Mouse (Mus musculus): ENCODE results near the gene Pgbd5. TPM values are rescaled to one million over a fixed set of nuclear protein-coding genes. Genes with fewer than 3 reads are reported as not detected.

The Pgbd5 gene
- polyA plus RNA-seq, 1 experiment from 2014 or later: 1.5 TPM

- no peak overlapping the region for H3K4me2 ChIP-seq (ENCODE audit: low read depth, low read length)
- no peaks in the 10 kb centered on the region for H3K27me3 ChIP-seq (ENCODE audit: control insufficient read depth, insufficient read depth, low read length)
- 25% methylated on average over 12 of the region's 12 CpGs for WGBS
- H3K9me3 ChIP-seq (replicated peaks; ENCODE audit: control insufficient read depth, low read length): no peaks in the 10 kb centered on the region
- H3K4me3 ChIP-seq (ENCODE audit: low read length): no peak overlapping the region
- no peak overlapping the region for H3K9ac ChIP-seq (ENCODE audit: low read length)
- no peak for ATAC-seq (replicated peaks; ENCODE audit: extremely low read depth, insufficient read depth, low FRiP score)
- no peaks in the 10 kb centered on the region for H3K36me3 ChIP-seq (ENCODE audit: control insufficient read depth, insufficient read depth)
- no peak overlapping the region for H3K27ac ChIP-seq (ENCODE audit: low read length)
- H3K4me1 ChIP-seq (ENCODE audit: control insufficient read depth, insufficient read depth, low read length): no peaks in the 10 kb centered on the region
Measured at GRCm38 (mm10) chr8:124398843-124399402, 40.5 kb downstream of the Pgbd5 start.

- H3K9me3 ChIP-seq (replicated peaks; ENCODE audit: control insufficient read depth, low read length): no peaks in the 10 kb centered on the region
- no peaks in the 10 kb centered on the region for H3K27me3 ChIP-seq (ENCODE audit: control insufficient read depth, insufficient read depth, low read length)
- H3K4me2 ChIP-seq (ENCODE audit: low read depth, low read length): no peak overlapping the region
- no peak overlapping the region for H3K27ac ChIP-seq (ENCODE audit: low read length)
- no peak for ATAC-seq (replicated peaks; ENCODE audit: extremely low read depth, insufficient read depth, low FRiP score)
- H3K4me1 ChIP-seq (ENCODE audit: control insufficient read depth, insufficient read depth, low read length): no peaks in the 10 kb centered on the region
- no peaks in the 10 kb centered on the region for H3K36me3 ChIP-seq (ENCODE audit: control insufficient read depth, insufficient read depth)
- no peak overlapping the region for H3K4me3 ChIP-seq (ENCODE audit: low read length)
- 62% methylated on average over 11 of the region's 11 CpGs for WGBS
- no peak overlapping the region for H3K9ac ChIP-seq (ENCODE audit: low read length)
Measured at GRCm38 (mm10) chr8:124397321-124398065, 42.0 kb downstream of the Pgbd5 start.

GRCm38 (mm10) chr8:124396531-124396930, 42.9 kb downstream of the Pgbd5 start:
- H3K4me3 ChIP-seq (ENCODE audit: low read length): no peak overlapping the region
- no peak overlapping the region for H3K4me2 ChIP-seq (ENCODE audit: low read depth, low read length)
- H3K9ac ChIP-seq (ENCODE audit: low read length): no peak overlapping the region
- ATAC-seq (replicated peaks; ENCODE audit: extremely low read depth, insufficient read depth, low FRiP score): no peak
- H3K27me3 ChIP-seq (ENCODE audit: control insufficient read depth, insufficient read depth, low read length): no peaks in the 10 kb centered on the region
- no peaks in the 10 kb centered on the region for H3K9me3 ChIP-seq (replicated peaks; ENCODE audit: control insufficient read depth, low read length)
- 81% methylated on average over 2 of the region's 2 CpGs for WGBS
- H3K36me3 ChIP-seq (ENCODE audit: control insufficient read depth, insufficient read depth): no peaks in the 10 kb centered on the region
- H3K4me1 ChIP-seq (ENCODE audit: control insufficient read depth, insufficient read depth, low read length): no peaks in the 10 kb centered on the region
- H3K27ac ChIP-seq (ENCODE audit: low read length): no peak overlapping the region

GRCm38 (mm10) chr8:124395392-124395791, 44.1 kb downstream of the Pgbd5 start:
- Histone ChIP-seq H3K4me3 (ENCODE audit: low read length) (no peak overlapping the region), H3K27me3 (ENCODE audit: control insufficient read depth, insufficient read depth, low read length) (no peaks in the 10 kb centered on the region), H3K9ac (ENCODE audit: low read length) (no peak overlapping the region), H3K4me2 (ENCODE audit: low read depth, low read length) (no peak overlapping the region), H3K4me1 (ENCODE audit: control insufficient read depth, insufficient read depth, low read length) (no peaks in the 10 kb centered on the region), H3K36me3 (ENCODE audit: control insufficient read depth, insufficient read depth) (no peaks in the 10 kb centered on the region), H3K27ac (ENCODE audit: low read length) (no peak overlapping the region), H3K9me3 (replicated peaks; ENCODE audit: control insufficient read depth, low read length) (peaks cover 2% of the 10 kb centered on the region; the same call in 1 of the 2 replicates)
- ATAC-seq (replicated peaks; ENCODE audit: extremely low read depth, insufficient read depth, low FRiP score): no peak
- WGBS: 60% methylated on average over 7 of the region's 7 CpGs

- Histone ChIP-seq H3K9me3 (replicated peaks; ENCODE audit: control insufficient read depth, low read length) (peaks cover 3% of the 10 kb centered on the region; the same call in 1 of the 2 replicates), H3K27me3 (ENCODE audit: control insufficient read depth, insufficient read depth, low read length) (no peaks in the 10 kb centered on the region), H3K27ac (ENCODE audit: low read length) (no peak overlapping the region), H3K36me3 (ENCODE audit: control insufficient read depth, insufficient read depth) (no peaks in the 10 kb centered on the region), H3K4me2 (ENCODE audit: low read depth, low read length) (no peak overlapping the region), H3K9ac (ENCODE audit: low read length) (no peak overlapping the region), H3K4me1 (ENCODE audit: control insufficient read depth, insufficient read depth, low read length) (no peaks in the 10 kb centered on the region), H3K4me3 (ENCODE audit: low read length) (no peak overlapping the region)
- 80% methylated on average over 7 of the region's 7 CpGs for WGBS
- no peak for ATAC-seq (replicated peaks; ENCODE audit: extremely low read depth, insufficient read depth, low FRiP score)
Measured at GRCm38 (mm10) chr8:124394951-124395350, 44.5 kb downstream of the Pgbd5 start.

GRCm38 (mm10) chr8:124393927-124394326, 45.5 kb downstream of the Pgbd5 start:
- H3K9ac ChIP-seq (ENCODE audit: low read length): no peak overlapping the region
- no peak overlapping the region for H3K27ac ChIP-seq (ENCODE audit: low read length)
- peaks cover 3% of the 10 kb centered on the region; the same call in 1 of the 2 replicates for H3K9me3 ChIP-seq (replicated peaks; ENCODE audit: control insufficient read depth, low read length)
- no peaks in the 10 kb centered on the region for H3K4me1 ChIP-seq (ENCODE audit: control insufficient read depth, insufficient read depth, low read length)
- H3K36me3 ChIP-seq (ENCODE audit: control insufficient read depth, insufficient read depth): no peaks in the 10 kb centered on the region
- no peaks in the 10 kb centered on the region for H3K27me3 ChIP-seq (ENCODE audit: control insufficient read depth, insufficient read depth, low read length)
- no peak overlapping the region for H3K4me2 ChIP-seq (ENCODE audit: low read depth, low read length)
- no peak overlapping the region for H3K4me3 ChIP-seq (ENCODE audit: low read length)
- WGBS: 78% methylated on average over 4 of the region's 4 CpGs
- no peak for ATAC-seq (replicated peaks; ENCODE audit: extremely low read depth, insufficient read depth, low FRiP score)

GRCm38 (mm10) chr8:124393013-124393412, 46.4 kb downstream of the Pgbd5 start:
- no peak overlapping the region for H3K27ac ChIP-seq (ENCODE audit: low read length)
- peaks cover 3% of the 10 kb centered on the region; the same call in 1 of the 2 replicates for H3K9me3 ChIP-seq (replicated peaks; ENCODE audit: control insufficient read depth, low read length)
- H3K4me2 ChIP-seq (ENCODE audit: low read depth, low read length): no peak overlapping the region
- no peaks in the 10 kb centered on the region for H3K36me3 ChIP-seq (ENCODE audit: control insufficient read depth, insufficient read depth)
- no peaks in the 10 kb centered on the region for H3K27me3 ChIP-seq (ENCODE audit: control insufficient read depth, insufficient read depth, low read length)
- 80% methylated on average over 5 of the region's 5 CpGs for WGBS
- no peak overlapping the region for H3K4me3 ChIP-seq (ENCODE audit: low read length)
- ATAC-seq (replicated peaks; ENCODE audit: extremely low read depth, insufficient read depth, low FRiP score): no peak
- no peaks in the 10 kb centered on the region for H3K4me1 ChIP-seq (ENCODE audit: control insufficient read depth, insufficient read depth, low read length)
- no peak overlapping the region for H3K9ac ChIP-seq (ENCODE audit: low read length)

- 60% methylated on average over 10 of the region's 10 CpGs for WGBS
- no peak for ATAC-seq (replicated peaks; ENCODE audit: extremely low read depth, insufficient read depth, low FRiP score)
Measured at GRCm38 (mm10) chr8:124392271-124393012, 47.0 kb downstream of the Pgbd5 start.

GRCm38 (mm10) chr8:124391191-124391590, 48.3 kb downstream of the Pgbd5 start:
- Histone ChIP-seq H3K27me3 (ENCODE audit: control insufficient read depth, insufficient read depth, low read length) (no peaks in the 10 kb centered on the region), H3K4me3 (ENCODE audit: low read length) (no peak overlapping the region), H3K9ac (ENCODE audit: low read length) (no peak overlapping the region), H3K9me3 (replicated peaks; ENCODE audit: control insufficient read depth, low read length) (peaks cover 3% of the 10 kb centered on the region; the same call in 1 of the 2 replicates), H3K4me2 (ENCODE audit: low read depth, low read length) (no peak overlapping the region), H3K36me3 (ENCODE audit: control insufficient read depth, insufficient read depth) (no peaks in the 10 kb centered on the region), H3K27ac (ENCODE audit: low read length) (no peak overlapping the region), H3K4me1 (ENCODE audit: control insufficient read depth, insufficient read depth, low read length) (no peaks in the 10 kb centered on the region)
- ATAC-seq (replicated peaks; ENCODE audit: extremely low read depth, insufficient read depth, low FRiP score): no peak
- WGBS: 83% methylated on average over 7 of the region's 7 CpGs

More at GRCm38 (mm10) chr8:124392271-124393012, 47.0 kb downstream of the Pgbd5 start:
- Histone ChIP-seq H3K4me1 (ENCODE audit: control insufficient read depth, insufficient read depth, low read length) (no peaks in the 10 kb centered on the region), H3K4me3 (ENCODE audit: low read length) (no peak overlapping the region), H3K36me3 (ENCODE audit: control insufficient read depth, insufficient read depth) (no peaks in the 10 kb centered on the region), H3K9me3 (replicated peaks; ENCODE audit: control insufficient read depth, low read length) (peaks cover 3% of the 10 kb centered on the region; the same call in 1 of the 2 replicates), H3K9ac (ENCODE audit: low read length) (no peak overlapping the region), H3K4me2 (ENCODE audit: low read depth, low read length) (no peak overlapping the region), H3K27ac (ENCODE audit: low read length) (no peak overlapping the region), H3K27me3 (ENCODE audit: control insufficient read depth, insufficient read depth, low read length) (no peaks in the 10 kb centered on the region)
